Mouse (Mus musculus) midbrain, embryonic 11.5 days (tissue): ENCODE measurements around the gene Zdhhc1. TPM values are rescaled to one million over a fixed set of nuclear protein-coding genes. Genes with fewer than 3 reads are reported as not detected.

Source experiments
- ATAC-seq: fragments of 200-750 bp; cut with Nextera tagmentation; 2 replicates; pipeline ENCODE4 v1.8.0; 2017; ENCODE audit warnings: moderate TSS enrichment, moderate library complexity; ENCODE audit not compliant: low FRiP score
- DNase-seq: peaks from one replicate; pipeline ENCODE4 v3.0.0; 2015; ENCODE audit warnings: low spot score; ENCODE audit errors: missing footprints
- H3K27ac ChIP-seq: fragments of 300-500 bp; sonication (generic); 2 replicates; pipeline ENCODE4 v1.5.1; 2014; ENCODE audit warnings: low read depth, low read length
- H3K27me3 ChIP-seq: fragments of 300-500 bp; sonication (generic); 2 replicates; pipeline ENCODE4 v1.6.1; 2014; ENCODE audit warnings: mild to moderate bottlenecking, low read length, moderate library complexity, mixed read lengths; ENCODE audit not compliant: control insufficient read depth, insufficient read depth
- H3K36me3 ChIP-seq: fragments of 300-500 bp; sonication (generic); 2 replicates; pipeline ENCODE4 v1.6.1; 2014; ENCODE audit warnings: mild to moderate bottlenecking, low read length, moderate library complexity, mixed read lengths; ENCODE audit not compliant: control insufficient read depth, insufficient read depth
- H3K4me1 ChIP-seq: fragments of 300-500 bp; sonication (generic); 2 replicates; pipeline ENCODE4 v1.6.1; 2014; ENCODE audit warnings: low read length; ENCODE audit not compliant: control insufficient read depth, insufficient read depth
- H3K4me2 ChIP-seq: fragments of 300-500 bp; sonication (generic); 2 replicates; pipeline ENCODE4 v1.6.1; 2014; ENCODE audit warnings: mild to moderate bottlenecking, moderate library complexity
- H3K4me3 ChIP-seq: fragments of 300-500 bp; sonication (generic); 2 replicates; pipeline ENCODE4 v1.5.1; 2014; ENCODE audit warnings: low read depth, low read length
- H3K9ac ChIP-seq: fragments of 300-500 bp; sonication (generic); 2 replicates; pipeline ENCODE4 v1.6.1; 2014; ENCODE audit warnings: low read length
- H3K9me3 ChIP-seq: fragments of 300-500 bp; sonication (generic); 2 replicates; pipeline ENCODE4 v1.6.1; 2016; ENCODE audit warnings: low read length; ENCODE audit not compliant: control insufficient read depth
- WGBS: fragments of 180-500 bp; shearing (Covaris S2); extraction: QIAGEN DNeasy Blood & Tissue Kit; methylation state at CpG from one replicate; pipeline ENCODE4 v1.1.7; 2014; 5-methylcytosine and 5-hydroxymethylcytosine counted together
- polyA plus RNA-seq: library from polyadenylated mRNA; unstranded; fragments of >200 nt; fragmentation: Nextera tagmentation; extraction: Ambion mirVana; gene quantifications from 2 replicates; pipeline ENCODE4 v1.2.1, GENCODE M21; 2014

The Zdhhc1 gene
- polyA plus RNA-seq, 1 experiment from 2014 or later: 19.0 TPM

DNA sequence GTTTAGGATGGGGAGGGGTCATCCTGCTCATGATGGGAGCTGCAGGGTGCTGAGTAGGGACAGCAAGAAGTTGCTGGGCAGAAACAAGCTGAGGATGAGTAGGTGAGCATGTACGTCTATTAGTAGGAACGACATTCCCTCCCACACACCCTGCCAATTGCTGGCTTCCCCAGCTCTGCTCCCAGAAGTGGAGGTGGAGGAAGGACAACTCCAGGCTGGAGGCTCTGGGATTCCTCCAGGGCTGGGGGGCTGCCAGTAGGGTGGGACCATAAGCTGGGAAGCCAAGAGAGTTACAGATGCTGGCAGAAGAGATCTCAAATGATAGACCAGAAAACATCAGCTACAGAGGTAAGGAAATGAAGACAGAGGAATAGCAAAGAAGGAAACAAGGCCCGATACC is 39.8 kb upstream of the Zdhhc1 start:
- H3K4me3 ChIP-seq: no peak overlapping the region
- H3K4me1 ChIP-seq: peaks cover 5% of the 10 kb centered on the region
- no peaks in the 10 kb centered on the region for H3K9me3 ChIP-seq
- H3K36me3 ChIP-seq: peaks cover 4% of the 10 kb centered on the region; the same call in 1 of the 2 replicates
- no peak overlapping the region for H3K9ac ChIP-seq
- no peak overlapping the region for H3K27ac ChIP-seq
- H3K27me3 ChIP-seq: no peaks in the 10 kb centered on the region
- no peak overlapping the region for H3K4me2 ChIP-seq
- WGBS: 94% methylated on average over 3 of the region's 3 CpGs
- ATAC-seq: no peak
- no peak for DNase-seq

DNA sequence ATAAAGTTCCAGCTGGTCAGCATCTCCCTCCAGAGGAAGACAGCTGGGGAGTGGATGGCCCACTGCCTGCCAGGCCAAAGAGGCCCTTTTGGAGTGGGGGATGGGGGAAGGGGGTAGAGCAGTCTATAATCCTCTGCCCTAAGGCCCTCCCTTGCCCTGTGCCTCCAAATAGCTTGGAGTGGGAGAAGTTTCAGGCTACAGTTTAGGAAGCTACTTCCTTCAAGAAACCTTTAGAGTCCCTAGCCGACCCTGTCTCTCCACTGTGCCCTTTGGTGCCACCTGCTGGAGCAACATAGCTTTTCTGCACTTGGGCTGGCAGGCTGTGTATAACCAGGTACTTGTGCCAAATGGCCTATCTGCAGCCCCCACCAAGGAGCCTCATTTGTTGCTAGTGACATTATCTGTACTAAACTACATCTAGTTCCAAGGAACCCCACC is 37.2 kb upstream of the Zdhhc1 start:
- Histone ChIP-seq H3K27ac (no peak overlapping the region), H3K27me3 (no peaks in the 10 kb centered on the region), H3K9ac (no peak overlapping the region), H3K36me3 (no peaks in the 10 kb centered on the region; the same call in 1 of the 2 replicates), H3K4me2 (no peak overlapping the region), H3K4me1 (peaks cover 7% of the 10 kb centered on the region), H3K4me3 (no peak overlapping the region), H3K9me3 (no peaks in the 10 kb centered on the region)
- DNase-seq (peak; percentile 98), ATAC-seq (peak; percentile 72)
- WGBS: 0% methylated on average over 1 of the region's 1 CpGs

DNA sequence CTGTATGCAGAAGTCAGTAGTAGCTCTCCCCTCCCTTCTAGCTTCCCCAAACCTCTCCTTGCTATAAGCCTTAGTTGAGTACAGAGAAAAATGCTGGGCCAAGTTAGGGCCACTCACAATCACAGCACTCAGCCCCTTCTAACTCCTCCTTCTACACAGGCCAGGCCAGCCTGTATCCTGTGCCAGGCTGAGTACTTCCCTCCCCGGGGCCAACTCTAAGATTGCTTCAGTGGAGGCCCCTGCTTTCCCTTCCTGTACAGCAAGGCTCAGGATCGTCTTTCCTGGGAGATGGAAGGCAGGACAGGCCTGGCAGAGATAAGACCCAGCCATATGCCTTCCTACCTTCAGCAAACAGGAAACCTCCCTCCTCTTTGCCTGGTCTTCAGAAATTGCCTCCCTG is 36.7 kb upstream of the Zdhhc1 start:
- DNase-seq (no peak), ATAC-seq (no peak)
- 54% methylated on average over 2 of the region's 2 CpGs for WGBS
- H3K27ac ChIP-seq: no peak overlapping the region
- H3K4me2 ChIP-seq: no peak overlapping the region
- H3K36me3 ChIP-seq: no peaks in the 10 kb centered on the region
- H3K4me3 ChIP-seq: no peak overlapping the region
- H3K27me3 ChIP-seq: no peaks in the 10 kb centered on the region
- no peak overlapping the region for H3K9ac ChIP-seq
- no peaks in the 10 kb centered on the region for H3K9me3 ChIP-seq
- peaks cover 7% of the 10 kb centered on the region for H3K4me1 ChIP-seq

DNA sequence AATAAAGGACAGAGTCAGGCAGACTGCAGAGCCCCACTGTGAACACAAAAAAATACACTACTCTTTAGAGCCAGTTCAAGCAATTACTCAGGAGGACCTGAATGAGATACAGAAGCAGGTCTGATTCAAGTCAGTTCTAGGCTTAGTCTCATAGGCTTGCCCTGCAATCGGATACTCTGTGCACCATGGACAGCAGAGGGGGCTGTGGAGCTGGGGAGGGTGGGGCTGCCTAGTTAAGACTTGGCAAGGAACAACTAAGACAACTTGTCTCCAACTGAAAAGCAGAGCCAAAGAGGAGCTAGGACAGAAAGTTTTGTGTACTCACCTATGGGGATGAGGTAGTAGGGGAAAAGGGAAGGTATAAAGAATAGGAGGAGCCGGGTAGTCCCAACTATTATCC is 35.1 kb upstream of the Zdhhc1 start:
- 70% methylated on average over 2 of the region's 2 CpGs for WGBS
- Histone ChIP-seq H3K9me3 (no peaks in the 10 kb centered on the region), H3K4me2 (no peak overlapping the region), H3K4me1 (peaks cover 7% of the 10 kb centered on the region), H3K36me3 (no peaks in the 10 kb centered on the region), H3K27ac (no peak overlapping the region), H3K4me3 (no peak overlapping the region), H3K27me3 (no peaks in the 10 kb centered on the region), H3K9ac (no peak overlapping the region)
- DNase-seq (no peak), ATAC-seq (no peak)

DNA sequence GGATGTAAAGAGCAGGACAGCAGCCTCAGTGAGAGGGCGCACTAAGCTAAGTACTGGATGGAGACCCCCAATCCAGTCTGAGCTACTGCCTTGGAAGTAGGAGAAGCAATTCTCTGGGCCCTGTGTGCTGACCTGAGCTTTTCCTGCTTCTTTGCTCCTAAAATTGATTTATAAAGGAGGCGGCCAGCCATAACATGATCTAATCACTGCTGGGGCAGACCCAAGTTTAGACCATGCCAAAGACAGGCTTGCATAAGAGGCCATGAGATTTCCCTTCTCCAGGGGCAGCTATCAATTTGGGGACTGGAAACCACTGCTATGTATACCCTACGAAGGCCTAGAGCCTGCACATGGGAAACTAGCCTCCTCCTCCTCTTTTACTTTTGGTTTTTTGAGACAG is 32.6 kb upstream of the Zdhhc1 start:
- no peak overlapping the region for H3K4me3 ChIP-seq
- DNase-seq: no peak
- peaks cover 7% of the 10 kb centered on the region for H3K4me1 ChIP-seq
- H3K9ac ChIP-seq: no peak overlapping the region
- H3K27ac ChIP-seq: no peak overlapping the region
- H3K9me3 ChIP-seq: no peaks in the 10 kb centered on the region
- no peaks in the 10 kb centered on the region for H3K27me3 ChIP-seq
- H3K36me3 ChIP-seq: peaks cover under 1% of the 10 kb centered on the region; the same call in 1 of the 2 replicates
- WGBS: 87% methylated on average over 3 of the region's 3 CpGs
- H3K4me2 ChIP-seq: no peak overlapping the region
- ATAC-seq: no peak

DNA sequence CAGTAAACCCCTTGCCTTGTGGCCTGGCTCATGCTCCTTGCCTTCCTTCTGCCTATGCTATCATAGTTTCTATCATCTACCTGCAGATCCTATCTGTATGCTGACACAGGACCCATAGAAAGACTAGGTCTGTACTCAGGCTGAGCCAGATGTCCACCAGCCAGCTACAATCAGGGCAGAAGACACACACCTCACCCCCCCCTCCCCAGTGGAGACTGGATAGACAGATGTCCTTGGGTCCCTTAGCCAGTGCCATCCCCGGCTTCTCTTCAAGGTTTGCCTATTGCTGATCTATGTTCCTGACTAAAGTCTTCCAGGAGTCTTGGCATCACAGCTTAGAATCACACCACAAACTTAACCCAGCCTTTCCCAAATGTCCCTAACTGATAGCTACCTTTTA is 31.5 kb upstream of the Zdhhc1 start:
- no peaks in the 10 kb centered on the region for H3K9me3 ChIP-seq
- H3K36me3 ChIP-seq: peaks cover 4% of the 10 kb centered on the region; the same call in 1 of the 2 replicates

DNA sequence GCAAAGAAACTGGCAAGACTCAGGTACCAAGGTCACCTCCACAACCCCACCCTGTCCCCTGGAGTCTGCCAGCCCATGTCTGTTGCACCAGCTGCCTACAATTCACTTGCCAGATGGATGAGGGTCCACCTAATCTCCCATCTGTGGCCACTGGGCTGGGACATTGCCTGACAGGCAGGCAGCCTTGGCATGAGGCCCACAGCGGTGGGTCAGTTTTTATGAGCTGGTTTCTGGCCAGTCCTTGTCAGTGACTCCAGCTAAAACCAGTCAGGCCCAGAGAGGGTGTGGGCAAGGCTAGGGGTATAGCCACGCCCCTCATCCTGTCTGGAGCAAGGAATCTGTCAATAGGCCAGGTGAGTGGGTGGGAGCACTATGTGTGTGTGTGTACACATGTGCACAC is 30.4 kb upstream of the Zdhhc1 start:
- Histone ChIP-seq H3K27me3 (no peaks in the 10 kb centered on the region), H3K9me3 (no peaks in the 10 kb centered on the region), H3K4me1 (peaks cover 3% of the 10 kb centered on the region; the same call in 1 of the 2 replicates), H3K9ac (no peak overlapping the region), H3K4me2 (no peak overlapping the region), H3K27ac (no peak overlapping the region), H3K4me3 (no peak overlapping the region), H3K36me3 (peaks cover 5% of the 10 kb centered on the region; the same call in 1 of the 2 replicates)
- 87% methylated on average over 2 of the region's 2 CpGs for WGBS
- ATAC-seq (no peak), DNase-seq (no peak)

More for the DNA sequence above, 31.5 kb upstream of the Zdhhc1 start:
- no peak overlapping the region for H3K4me3 ChIP-seq
- H3K4me1 ChIP-seq: 0 out of 2 replicates have a peak, but pooled peaks cover 2% of the 10 kb centered on the region
- WGBS: 100% methylated on average over 1 of the region's 1 CpGs
- H3K27me3 ChIP-seq: no peaks in the 10 kb centered on the region
- DNase-seq (no peak), ATAC-seq (no peak)
- no peak overlapping the region for H3K9ac ChIP-seq
- no peak overlapping the region for H3K4me2 ChIP-seq
- H3K27ac ChIP-seq: no peak overlapping the region

DNA sequence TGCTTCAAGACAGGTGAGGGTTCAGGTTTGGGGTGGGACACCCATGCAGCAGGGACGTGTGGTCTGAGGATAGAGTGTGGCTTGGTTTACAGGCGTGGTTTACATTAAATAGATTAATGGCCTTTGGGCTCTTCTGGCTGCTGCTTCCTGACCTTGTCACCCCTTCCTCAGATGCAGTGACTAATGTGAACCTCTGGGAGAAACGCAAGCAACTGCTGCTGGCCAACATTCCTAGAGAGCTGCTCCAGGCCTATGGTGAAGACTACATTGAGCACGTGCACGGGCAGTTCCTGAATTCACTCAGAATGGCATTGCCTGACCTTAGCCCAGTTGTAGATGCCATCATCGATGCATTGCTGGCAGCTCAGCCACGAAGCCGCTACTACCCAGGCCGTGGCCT is 26.2 kb upstream of the Zdhhc1 start:
- ATAC-seq: no peak

DNA sequence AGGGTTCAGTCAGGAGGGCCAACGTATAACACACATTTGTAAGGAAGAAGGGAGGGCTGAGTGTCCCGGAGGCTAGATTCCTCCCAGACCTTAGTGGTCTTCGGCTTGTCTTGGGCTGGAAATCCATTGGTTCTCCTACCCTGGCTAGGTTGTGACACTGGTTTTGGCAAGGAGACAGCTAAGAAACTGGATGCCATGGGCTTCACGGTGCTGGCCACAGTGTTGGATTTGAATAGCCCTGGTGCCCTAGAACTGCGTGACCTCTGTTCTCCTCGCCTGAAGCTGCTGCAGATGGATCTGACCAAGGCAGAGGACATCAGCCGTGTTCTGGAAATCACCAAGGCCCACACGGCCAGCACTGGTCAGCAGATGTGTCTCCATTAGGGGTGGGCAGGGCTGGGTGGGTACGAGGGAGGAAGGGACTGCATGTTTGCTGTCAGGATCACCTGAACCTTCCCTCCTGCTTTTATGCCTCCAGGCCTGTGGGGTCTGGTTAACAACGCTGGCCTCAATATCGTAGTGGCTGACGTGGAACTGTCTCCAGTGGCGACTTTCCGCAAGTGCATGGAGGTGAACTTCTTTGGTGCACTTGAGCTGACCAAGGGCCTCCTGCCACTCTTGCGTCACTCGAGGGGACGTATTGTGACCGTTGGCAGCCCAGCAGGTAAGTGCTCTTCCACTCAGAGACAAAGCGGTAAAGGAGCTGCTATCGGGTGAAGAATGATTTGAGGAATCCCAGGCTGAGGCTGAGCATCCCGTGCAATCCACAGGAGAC is 25.5 kb upstream of the Zdhhc1 start:
- no peak overlapping the region for H3K4me2 ChIP-seq
- DNase-seq: no peak
- WGBS: 87% methylated on average over 21 of the region's 21 CpGs
- no peak for ATAC-seq
- H3K4me3 ChIP-seq: no peak overlapping the region
- H3K4me1 ChIP-seq: peaks cover 41% of the 10 kb centered on the region
- H3K9ac ChIP-seq: no peak overlapping the region
- H3K36me3 ChIP-seq: peaks cover 5% of the 10 kb centered on the region; the same call in 1 of the 2 replicates
- H3K27me3 ChIP-seq: peaks cover 3% of the 10 kb centered on the region; the same call in 1 of the 2 replicates
- no peaks in the 10 kb centered on the region for H3K9me3 ChIP-seq
- 0 out of 2 replicates have a peak overlapping the region, but pooled peaks have one; percentile 73 for H3K27ac ChIP-seq

More for the DNA sequence above, 26.2 kb upstream of the Zdhhc1 start:
- Histone ChIP-seq H3K36me3 (peaks cover 5% of the 10 kb centered on the region; the same call in 1 of the 2 replicates), H3K9ac (no peak overlapping the region), H3K27ac (no peak overlapping the region), H3K9me3 (no peaks in the 10 kb centered on the region), H3K27me3 (no peaks in the 10 kb centered on the region), H3K4me2 (no peak overlapping the region), H3K4me3 (no peak overlapping the region), H3K4me1 (peaks cover 35% of the 10 kb centered on the region)
- 87% methylated on average over 9 of the region's 9 CpGs for WGBS
- no peak for DNase-seq
